In genomic region chr2:164794293-164794692, GRCm38 (mm10) we compare ENCODE assay signal across 8 mouse cellular contexts. TPM values are rescaled to one million over a fixed set of nuclear protein-coding genes. Genes with fewer than 3 reads are reported as not detected.
DNase-seq lines count a peak whose midpoint lies in the region; ATAC-seq lines count a peak whose summit lies in the region.

No protein-coding gene starts in this region.

- H3K9me3 ChIP-seq in embryonic facial prominence, embryonic 15.5 days (replicated peaks) = no peaks in the 10 kb centered on the region
- no peaks in the 10 kb centered on the region for H3K9me3 ChIP-seq in heart, embryonic 10.5 days
- no peaks in the 10 kb centered on the region for H3K9me3 ChIP-seq in kidney, embryonic 16.5 days (ENCODE audit: low read length)
- no peaks in the 10 kb centered on the region for H3K9me3 ChIP-seq in liver, embryonic 11.5 days (ENCODE audit: control insufficient read depth, low read length)
- no peaks in the 10 kb centered on the region for H3K9me3 ChIP-seq in neural tube, embryonic 11.5 days (ENCODE audit: control insufficient read depth, low read length)
- H3K9me3 ChIP-seq in stomach, embryonic 16.5 days (replicated peaks; ENCODE audit: control insufficient read depth, low read length) = no peaks in the 10 kb centered on the region

- H3K9ac ChIP-seq in embryonic facial prominence, embryonic 15.5 days = no peak overlapping the region
- no peak overlapping the region for H3K9ac ChIP-seq in kidney, embryonic 16.5 days (replicated peaks; ENCODE audit: low read length)
- H3K9ac ChIP-seq in liver, embryonic 11.5 days (ENCODE audit: low read depth, low read length) = no peak overlapping the region
- no peak overlapping the region for H3K9ac ChIP-seq in neural tube, embryonic 11.5 days (ENCODE audit: low read length)
- H3K9ac ChIP-seq in stomach, embryonic 16.5 days (ENCODE audit: low read length) = no peak overlapping the region

- H3K27ac ChIP-seq in embryonic facial prominence, embryonic 15.5 days (replicated peaks) = no peak overlapping the region
- no peak overlapping the region for H3K27ac ChIP-seq in heart, embryonic 10.5 days
- H3K27ac ChIP-seq in kidney, embryonic 16.5 days (ENCODE audit: low read length) = no peak overlapping the region
- H3K27ac ChIP-seq in liver, embryonic 11.5 days (ENCODE audit: low read depth, low read length) = no peak overlapping the region
- no peak overlapping the region for H3K27ac ChIP-seq in neural tube, embryonic 11.5 days (ENCODE audit: low read depth, low read length)
- H3K27ac ChIP-seq in stomach, embryonic 16.5 days (ENCODE audit: low read length) = no peak overlapping the region

- no peak overlapping the region for H3K4me2 ChIP-seq in embryonic facial prominence, embryonic 15.5 days (replicated peaks)
- no peak overlapping the region for H3K4me2 ChIP-seq in kidney, embryonic 16.5 days (replicated peaks; ENCODE audit: low read depth, low read length)
- H3K4me2 ChIP-seq in liver, embryonic 11.5 days = no peak overlapping the region
- no peak overlapping the region for H3K4me2 ChIP-seq in neural tube, embryonic 11.5 days (ENCODE audit: low read depth)
- no peak overlapping the region for H3K4me2 ChIP-seq in stomach, embryonic 16.5 days (ENCODE audit: low read depth, low read length)

- no peak overlapping the region for H3K4me3 ChIP-seq in embryonic facial prominence, embryonic 15.5 days (replicated peaks)
- H3K4me3 ChIP-seq in heart, embryonic 10.5 days = no peak overlapping the region
- no peak overlapping the region for H3K4me3 ChIP-seq in kidney, embryonic 16.5 days (ENCODE audit: low read length)
- H3K4me3 ChIP-seq in liver, embryonic 11.5 days (ENCODE audit: low read depth, low read length) = no peak overlapping the region
- H3K4me3 ChIP-seq in neural tube, embryonic 11.5 days (ENCODE audit: low read depth, low read length) = no peak overlapping the region
- no peak overlapping the region for H3K4me3 ChIP-seq in stomach, embryonic 16.5 days (replicated peaks; ENCODE audit: low read length)

- WGBS in embryonic facial prominence, embryonic 15.5 days = 30% methylated on average over 5 of the region's 5 CpGs
- 41% methylated on average over 5 of the region's 5 CpGs for WGBS in heart, embryonic 10.5 days
- WGBS in kidney, embryonic 16.5 days = 33% methylated on average over 5 of the region's 5 CpGs
- WGBS in liver, embryonic 11.5 days = 32% methylated on average over 5 of the region's 5 CpGs
- WGBS in neural tube, embryonic 11.5 days = 38% methylated on average over 5 of the region's 5 CpGs
- WGBS in stomach, embryonic 16.5 days = 33% methylated on average over 5 of the region's 5 CpGs

- no peaks in the 10 kb centered on the region for H3K4me1 ChIP-seq in embryonic facial prominence, embryonic 15.5 days
- peaks cover 22% of the 10 kb centered on the region for H3K4me1 ChIP-seq in heart, embryonic 10.5 days
- H3K4me1 ChIP-seq in kidney, embryonic 16.5 days (ENCODE audit: insufficient read depth, low read length) = no peaks in the 10 kb centered on the region
- H3K4me1 ChIP-seq in liver, embryonic 11.5 days (replicated peaks; ENCODE audit: control insufficient read depth, insufficient read depth, low read length) = no peaks in the 10 kb centered on the region
- H3K4me1 ChIP-seq in neural tube, embryonic 11.5 days (ENCODE audit: control insufficient read depth, insufficient read depth, low read length) = no peaks in the 10 kb centered on the region
- no peaks in the 10 kb centered on the region for H3K4me1 ChIP-seq in stomach, embryonic 16.5 days (ENCODE audit: control insufficient read depth, insufficient read depth, low read length)

- peak; percentile 82 for DNase-seq in CD4-positive helper T cell, adult 2 months (ENCODE audit: low read depth, low spot score)
- DNase-seq in adrenal gland, postnatal 14 days = peak; percentile 96
- peak; percentile 89 for DNase-seq in heart, embryonic 10.5 days (ENCODE audit: low spot score)
- peak; percentile 60 for DNase-seq in liver, embryonic 11.5 days (ENCODE audit: low spot score)
- peak; percentile 82 for DNase-seq in neural tube, embryonic 11.5 days (ENCODE audit: low spot score)

- 0 out of 2 replicates have a peak, but pooled peaks have one; percentile 45 for ATAC-seq in embryonic facial prominence, embryonic 15.5 days (ENCODE audit: insufficient number of reproducible peaks, low FRiP score, low TSS enrichment, low read depth)
- ATAC-seq in kidney, embryonic 16.5 days (ENCODE audit: low FRiP score, low TSS enrichment) = peak; percentile 50
- peak; percentile 71 for ATAC-seq in liver, embryonic 11.5 days (replicated peaks; ENCODE audit: low FRiP score)
- ATAC-seq in neural tube, embryonic 11.5 days (ENCODE audit: insufficient read depth, low FRiP score, low TSS enrichment) = peak; percentile 67; the same call in 1 of the 2 replicates
- ATAC-seq in stomach, embryonic 16.5 days (ENCODE audit: insufficient read depth, low FRiP score) = 0 out of 2 replicates have a peak, but pooled peaks have one; percentile 26

- H3K27me3 ChIP-seq in embryonic facial prominence, embryonic 15.5 days = no peaks in the 10 kb centered on the region
- no peaks in the 10 kb centered on the region for H3K27me3 ChIP-seq in heart, embryonic 10.5 days (ENCODE audit: insufficient read depth, poor library complexity, severe bottlenecking)
- no peaks in the 10 kb centered on the region for H3K27me3 ChIP-seq in kidney, embryonic 16.5 days (ENCODE audit: insufficient read depth, low read length)
- no peaks in the 10 kb centered on the region for H3K27me3 ChIP-seq in liver, embryonic 11.5 days (replicated peaks; ENCODE audit: control insufficient read depth, insufficient read depth, low read length)
- H3K27me3 ChIP-seq in neural tube, embryonic 11.5 days (ENCODE audit: control insufficient read depth, insufficient read depth, low read length) = no peaks in the 10 kb centered on the region
- H3K27me3 ChIP-seq in stomach, embryonic 16.5 days (ENCODE audit: control insufficient read depth, insufficient read depth, low read length) = no peaks in the 10 kb centered on the region

- H3K36me3 ChIP-seq in embryonic facial prominence, embryonic 15.5 days = peaks cover 76% of the 10 kb centered on the region
- H3K36me3 ChIP-seq in heart, embryonic 10.5 days = peaks cover 81% of the 10 kb centered on the region
- H3K36me3 ChIP-seq in kidney, embryonic 16.5 days (ENCODE audit: insufficient read depth, low read length) = peaks cover 54% of the 10 kb centered on the region
- peaks cover 29% of the 10 kb centered on the region for H3K36me3 ChIP-seq in liver, embryonic 11.5 days (ENCODE audit: control insufficient read depth, insufficient read depth, low read length)
- peaks cover 4% of the 10 kb centered on the region; the same call in 1 of the 2 replicates for H3K36me3 ChIP-seq in neural tube, embryonic 11.5 days (ENCODE audit: control insufficient read depth, insufficient read depth, low read length)
- peaks cover 16% of the 10 kb centered on the region; the same call in 1 of the 2 replicates for H3K36me3 ChIP-seq in stomach, embryonic 16.5 days (ENCODE audit: control insufficient read depth, insufficient read depth, low read length)

RNA-seq across cellular contexts. Expression of gene Snx21, which starts 8.7 kb away (rescaled TPM):
- total RNA-seq in adrenal gland, postnatal 14 days (2021) = 35.7 and 46.2 TPM in 2 replicates
- polyA plus RNA-seq in embryonic facial prominence, embryonic 15.5 days (2015; fragmentation: Nextera tagmentation; extraction: Ambion mirVana) = 37.1 and 37.3 TPM in 2 replicates
- polyA plus RNA-seq in heart, embryonic 10.5 days (2016; fragmentation: Nextera tagmentation; extraction: Ambion mirVana) = 19.1 and 29.5 TPM in 2 replicates
- 22.7 and 25.2 TPM in 2 replicates for polyA plus RNA-seq in kidney, embryonic 16.5 days (2015; fragmentation: Nextera tagmentation; extraction: Ambion mirVana)
- 8.3 and 8.4 TPM in 2 replicates for polyA plus RNA-seq in liver, embryonic 11.5 days (2014; fragmentation: Nextera tagmentation; extraction: Ambion mirVana)
- 11.2 and 14.1 TPM in 2 replicates for polyA plus RNA-seq in neural tube, embryonic 11.5 days (2014; fragmentation: Nextera tagmentation; extraction: Ambion mirVana)
- polyA plus RNA-seq in stomach, embryonic 16.5 days (2015; fragmentation: Nextera tagmentation; extraction: Ambion mirVana) = 26.3 and 26.5 TPM in 2 replicates

RNA-seq across cellular contexts. Expression of gene Acot8, which starts 10.4 kb away (rescaled TPM):
- total RNA-seq in adrenal gland, postnatal 14 days (2021) = 25.7 and 28.9 TPM in 2 replicates
- 20.7 and 20.9 TPM in 2 replicates for polyA plus RNA-seq in embryonic facial prominence, embryonic 15.5 days (2015; fragmentation: Nextera tagmentation; extraction: Ambion mirVana)
- polyA plus RNA-seq in heart, embryonic 10.5 days (2016; fragmentation: Nextera tagmentation; extraction: Ambion mirVana) = 17.8 and 21.5 TPM in 2 replicates
- 27.3 and 30.8 TPM in 2 replicates for polyA plus RNA-seq in kidney, embryonic 16.5 days (2015; fragmentation: Nextera tagmentation; extraction: Ambion mirVana)
- polyA plus RNA-seq in liver, embryonic 11.5 days (2014; fragmentation: Nextera tagmentation; extraction: Ambion mirVana) = 23.2 and 23.6 TPM in 2 replicates
- 15.1 TPM in 2 replicates for polyA plus RNA-seq in neural tube, embryonic 11.5 days (2014; fragmentation: Nextera tagmentation; extraction: Ambion mirVana)
- 23.8 and 23.9 TPM in 2 replicates for polyA plus RNA-seq in stomach, embryonic 16.5 days (2015; fragmentation: Nextera tagmentation; extraction: Ambion mirVana)

RNA-seq across cellular contexts. Expression of gene Zswim3, which starts 10.6 kb away (rescaled TPM):
- total RNA-seq in adrenal gland, postnatal 14 days (2021) = 4.9 and 5.1 TPM in 2 replicates
- 7.3 and 7.6 TPM in 2 replicates for polyA plus RNA-seq in embryonic facial prominence, embryonic 15.5 days (2015; fragmentation: Nextera tagmentation; extraction: Ambion mirVana)
- 7.7 and 9.7 TPM in 2 replicates for polyA plus RNA-seq in heart, embryonic 10.5 days (2016; fragmentation: Nextera tagmentation; extraction: Ambion mirVana)
- 10.6 and 11.9 TPM in 2 replicates for polyA plus RNA-seq in kidney, embryonic 16.5 days (2015; fragmentation: Nextera tagmentation; extraction: Ambion mirVana)
- 7.3 and 8.7 TPM in 2 replicates for polyA plus RNA-seq in liver, embryonic 11.5 days (2014; fragmentation: Nextera tagmentation; extraction: Ambion mirVana)
- 12.9 and 14.0 TPM in 2 replicates for polyA plus RNA-seq in neural tube, embryonic 11.5 days (2014; fragmentation: Nextera tagmentation; extraction: Ambion mirVana)
- polyA plus RNA-seq in stomach, embryonic 16.5 days (2015; fragmentation: Nextera tagmentation; extraction: Ambion mirVana) = 8.8 TPM in 2 replicates

RNA-seq across cellular contexts. Expression of gene Tnnc2, which starts 14.5 kb away (rescaled TPM):
- 1.0 TPM in 1 of 2 replicates, not detected in the other for total RNA-seq in adrenal gland, postnatal 14 days (2021)
- polyA plus RNA-seq in embryonic facial prominence, embryonic 15.5 days (2015; fragmentation: Nextera tagmentation; extraction: Ambion mirVana) = 383 and 528 TPM in 2 replicates
- 0.67 TPM in 1 of 2 replicates, not detected in the other for polyA plus RNA-seq in heart, embryonic 10.5 days (2016; fragmentation: Nextera tagmentation; extraction: Ambion mirVana)
- 21.0 and 22.3 TPM in 2 replicates for polyA plus RNA-seq in kidney, embryonic 16.5 days (2015; fragmentation: Nextera tagmentation; extraction: Ambion mirVana)
- polyA plus RNA-seq in liver, embryonic 11.5 days (2014; fragmentation: Nextera tagmentation; extraction: Ambion mirVana) = 0.47 and 1.1 TPM in 2 replicates
- 43.2 and 55.4 TPM in 2 replicates for polyA plus RNA-seq in neural tube, embryonic 11.5 days (2014; fragmentation: Nextera tagmentation; extraction: Ambion mirVana)
- 15.7 and 377 TPM in 2 replicates for polyA plus RNA-seq in stomach, embryonic 16.5 days (2015; fragmentation: Nextera tagmentation; extraction: Ambion mirVana)

RNA-seq across cellular contexts. Expression of gene Ube2c, which starts 24.6 kb away (rescaled TPM):
- total RNA-seq in adrenal gland, postnatal 14 days (2021) = 32.1 and 36.0 TPM in 2 replicates
- polyA plus RNA-seq in embryonic facial prominence, embryonic 15.5 days (2015; fragmentation: Nextera tagmentation; extraction: Ambion mirVana) = 297 and 302 TPM in 2 replicates
- polyA plus RNA-seq in heart, embryonic 10.5 days (2016; fragmentation: Nextera tagmentation; extraction: Ambion mirVana) = 496 and 550 TPM in 2 replicates
- 449 and 509 TPM in 2 replicates for polyA plus RNA-seq in kidney, embryonic 16.5 days (2015; fragmentation: Nextera tagmentation; extraction: Ambion mirVana)
- polyA plus RNA-seq in liver, embryonic 11.5 days (2014; fragmentation: Nextera tagmentation; extraction: Ambion mirVana) = 482 and 522 TPM in 2 replicates
- polyA plus RNA-seq in neural tube, embryonic 11.5 days (2014; fragmentation: Nextera tagmentation; extraction: Ambion mirVana) = 449 and 453 TPM in 2 replicates
- polyA plus RNA-seq in stomach, embryonic 16.5 days (2015; fragmentation: Nextera tagmentation; extraction: Ambion mirVana) = 332 and 335 TPM in 2 replicates
